Mouse (Mus musculus) kidney, adult 2 months (tissue): ENCODE measurements at regions not wholly inside any gene's neighbourhood (a gene's known extent, or its start where the extent isn't known, plus 50 kb on each side); places are given as distances from the start of the nearest gene placed in this dataset.
A peak's percentile ranks its signal among the peaks of the same experiment; 100 is the strongest.

Source experiments
- DNase-seq: peaks from one replicate; pipeline ENCODE4 v3.0.0; 2021
- H3K27ac ChIP-seq: fragments of 200-500 bp; 2 replicates; pipeline ENCODE4 v1.5.1; 2012; ENCODE audit warnings: low read depth, low read length, control low read depth, inconsistent platforms; ENCODE audit not compliant: insufficient read depth
- H3K27me3 ChIP-seq: fragments of 200-500 bp; replicated peaks from 2 replicates; pipeline ENCODE4 v1.6.1; 2012; ENCODE audit warnings: mild to moderate bottlenecking, moderate library complexity, low read length, inconsistent platforms; ENCODE audit not compliant: control insufficient read depth, insufficient read depth
- H3K36me3 ChIP-seq: fragments of 200-500 bp; 2 replicates; pipeline ENCODE4 v1.6.1; 2012; ENCODE audit warnings: mild to moderate bottlenecking, moderate library complexity, low read length, inconsistent platforms; ENCODE audit not compliant: control insufficient read depth, insufficient read depth
- H3K4me1 ChIP-seq: fragments of 200-500 bp; 2 replicates; pipeline ENCODE4 v1.6.1; 2011; ENCODE audit warnings: low read length; ENCODE audit not compliant: control insufficient read depth, insufficient read depth
- H3K4me3 ChIP-seq: fragments of 200-500 bp; 2 replicates; pipeline ENCODE4 v1.5.1; 2011; ENCODE audit warnings: mild to moderate bottlenecking, low read depth, low read length, control low read depth; ENCODE audit not compliant: insufficient read depth
- CTCF ChIP-seq: fragments of 200-500 bp; conservative IDR thresholded peaks from 2 replicates; pipeline ENCODE4 v1.5.1; 2011; ENCODE audit warnings: low read depth, mild to moderate bottlenecking, control low read depth, low read length, moderate library complexity, mixed read lengths; ENCODE audit not compliant: insufficient read depth, insufficient read length
- POLR2A ChIP-seq: fragments of 200-500 bp; IDR thresholded peaks from one replicate; pipeline ENCODE4 v1.6.1; 2011; ENCODE audit warnings: low read depth, low read length, control low read depth
- WGBS: fragments of 180-500 bp; shearing (Covaris S2); methylation state at CpG from one replicate; pipeline ENCODE4 v1.1.7; 2018; 5-methylcytosine and 5-hydroxymethylcytosine counted together

DNA sequence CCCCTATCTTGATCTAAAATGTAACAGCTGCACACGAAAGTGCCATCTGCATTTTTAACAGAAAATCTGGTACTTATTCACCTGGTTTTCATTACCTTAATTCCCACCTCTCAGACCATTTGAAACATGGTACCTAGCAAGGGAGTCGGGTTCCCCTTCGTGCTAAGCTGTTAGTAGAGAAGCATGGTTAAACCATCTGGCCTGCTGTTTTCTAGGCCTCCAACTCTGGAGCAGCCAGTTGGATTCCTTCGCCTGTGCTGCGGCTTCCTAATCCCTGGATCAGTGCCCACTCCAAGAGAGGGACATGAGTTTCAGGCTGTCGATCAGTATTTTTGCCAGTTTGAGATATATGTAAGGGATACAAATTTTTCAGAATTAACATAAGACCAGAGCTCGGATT lies 110.4 kb upstream of the Tdrd3 start:
- Histone ChIP-seq H3K36me3 (no peaks in the 10 kb centered on the region), H3K27me3 (no peaks in the 10 kb centered on the region), H3K4me3 (no peak overlapping the region), H3K27ac (no peak overlapping the region), H3K4me1 (no peaks in the 10 kb centered on the region)
- no peak for DNase-seq
- TF ChIP-seq POLR2A (no peak), CTCF (no peak)
- 78% methylated on average over 7 of the region's 7 CpGs for WGBS

DNA sequence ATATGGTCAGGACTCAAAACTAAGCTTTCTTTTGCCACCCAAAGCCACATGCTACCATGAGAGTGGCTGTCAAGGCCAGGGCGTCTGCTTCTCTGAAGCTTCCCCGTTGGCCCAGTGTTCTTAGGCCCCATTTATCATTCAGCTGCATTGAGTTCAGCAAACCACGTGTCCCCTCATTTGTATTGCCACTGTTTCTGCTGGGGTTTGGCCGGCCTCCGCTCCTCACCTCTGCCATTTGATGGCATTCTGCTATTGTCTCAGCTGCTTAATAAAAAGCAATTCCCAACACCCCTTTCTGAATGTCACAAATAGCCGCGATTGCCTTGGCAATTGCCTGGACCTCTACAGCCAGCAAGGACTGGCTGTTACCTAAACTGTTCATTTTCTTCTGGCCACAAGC lies 108.4 kb upstream of the Tdrd3 start:
- TF ChIP-seq CTCF: no peak
- no peak for TF ChIP-seq POLR2A
- Histone ChIP-seq H3K27me3 (no peaks in the 10 kb centered on the region), H3K27ac (no peak overlapping the region), H3K4me3 (no peak overlapping the region), H3K4me1 (no peaks in the 10 kb centered on the region), H3K36me3 (no peaks in the 10 kb centered on the region)
- DNase-seq: no peak
- WGBS: 48% methylated on average over 7 of the region's 7 CpGs

- Histone ChIP-seq H3K4me3 (no peak overlapping the region), H3K27me3 (no peaks in the 10 kb centered on the region), H3K36me3 (no peaks in the 10 kb centered on the region), H3K4me1 (no peaks in the 10 kb centered on the region), H3K27ac (no peak overlapping the region)
- no peak for DNase-seq
- no peak for TF ChIP-seq POLR2A
- TF ChIP-seq CTCF: no peak
- 86% methylated on average over 5 of the region's 5 CpGs for WGBS
These were observed 104.1 kb upstream of the Tdrd3 start for GRCm38 (mm10) chr14:87312318-87312717.

DNA sequence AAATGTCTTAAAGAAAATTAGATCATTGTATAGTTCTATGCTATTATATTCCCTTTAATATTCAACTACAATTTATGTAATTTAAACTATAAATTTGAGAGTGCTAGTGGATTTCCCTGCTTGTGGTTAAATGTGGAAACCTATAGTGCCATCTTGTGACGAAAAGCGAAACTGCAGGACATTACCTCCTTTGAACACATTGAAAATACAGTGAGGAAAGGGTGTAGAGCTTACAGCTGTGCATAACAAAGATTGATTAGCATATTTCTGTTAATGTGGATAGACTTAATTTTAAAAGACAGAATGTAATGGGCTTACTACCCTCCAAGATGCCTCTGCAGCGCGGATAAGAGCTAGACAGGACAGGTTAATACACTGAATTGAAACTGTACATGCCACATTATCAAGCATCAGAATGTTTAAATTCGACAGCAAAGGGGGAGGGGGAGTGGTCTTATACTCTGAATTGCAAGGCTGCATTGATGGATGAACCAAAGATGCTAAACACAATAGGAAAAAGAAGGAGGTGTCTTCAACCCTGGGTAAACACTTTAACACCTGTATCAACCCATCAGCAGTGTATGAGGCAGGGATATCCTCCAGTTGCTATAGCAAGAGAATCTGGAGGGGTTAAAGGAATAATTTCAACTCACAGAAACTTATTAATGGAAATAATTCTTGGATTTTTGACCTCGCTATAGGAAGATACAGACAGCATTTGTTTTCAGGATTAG lies 101.3 kb upstream of the Tdrd3 start:
- Histone ChIP-seq H3K36me3 (no peaks in the 10 kb centered on the region), H3K27ac (no peak overlapping the region), H3K4me3 (no peak overlapping the region), H3K27me3 (no peaks in the 10 kb centered on the region), H3K4me1 (no peaks in the 10 kb centered on the region)
- TF ChIP-seq POLR2A (no peak), CTCF (peak; percentile 33; the same call in 1 of the 2 replicates)
- DNase-seq: peak; percentile 56
- WGBS: 30% methylated on average over 6 of the region's 6 CpGs

DNA sequence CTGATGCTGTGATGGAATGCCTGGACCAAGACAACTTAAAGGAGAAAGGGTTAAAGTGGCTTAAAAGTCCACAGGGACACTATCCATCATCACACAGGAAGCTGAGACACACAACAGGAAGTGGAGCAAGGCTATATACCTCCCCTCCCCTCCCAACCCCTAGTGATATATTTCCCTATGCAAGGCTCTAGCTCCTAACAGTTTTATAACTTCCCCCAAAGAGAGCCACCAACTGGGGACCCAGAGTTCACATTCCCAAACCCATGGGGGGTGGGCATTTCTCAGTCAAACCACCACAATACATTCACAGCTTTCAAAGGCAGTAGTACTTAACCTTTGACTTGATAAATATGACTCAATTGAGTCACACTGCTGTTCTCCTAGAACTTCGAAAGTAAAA lies 88.6 kb upstream of the Tdrd3 start:
- no peaks in the 10 kb centered on the region for H3K4me1 ChIP-seq
- H3K36me3 ChIP-seq: no peaks in the 10 kb centered on the region
- H3K27me3 ChIP-seq: no peaks in the 10 kb centered on the region
- no peak for DNase-seq
- H3K27ac ChIP-seq: no peak overlapping the region
- TF ChIP-seq POLR2A: no peak
- no peak for TF ChIP-seq CTCF
- no peak overlapping the region for H3K4me3 ChIP-seq
- 48% methylated on average over 1 of the region's 1 CpGs for WGBS

DNA sequence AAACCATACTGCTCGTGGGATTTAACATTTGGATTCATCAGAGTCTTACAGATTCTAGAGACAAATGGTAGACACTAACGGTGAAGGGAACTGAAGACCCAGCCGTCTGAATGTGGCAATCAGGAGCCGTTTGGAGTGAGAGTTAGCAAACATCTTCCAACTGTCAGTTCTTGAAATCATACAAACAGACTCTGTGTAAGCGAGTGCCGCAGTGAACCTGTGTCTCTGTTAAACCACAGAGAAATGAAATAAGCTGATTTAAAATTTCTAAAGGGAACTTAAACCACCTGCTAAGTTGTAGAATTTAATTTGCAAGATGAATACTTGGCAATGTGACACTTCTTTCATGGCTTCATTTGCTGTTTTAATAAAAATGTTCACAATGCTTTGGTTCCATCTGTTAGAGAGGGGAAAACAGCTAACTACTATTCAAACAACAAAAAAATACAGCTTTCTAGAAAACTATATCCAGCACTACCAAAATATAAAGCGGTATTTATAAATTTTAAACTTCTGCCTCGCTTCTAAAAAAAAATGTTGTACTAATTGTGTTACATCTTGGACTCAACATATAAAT lies 78.4 kb upstream of the Tdrd3 start:
- Histone ChIP-seq H3K4me3 (no peak overlapping the region), H3K36me3 (no peaks in the 10 kb centered on the region), H3K4me1 (no peaks in the 10 kb centered on the region), H3K27ac (no peak overlapping the region), H3K27me3 (no peaks in the 10 kb centered on the region)
- no peak for DNase-seq
- TF ChIP-seq POLR2A: no peak
- no peak for TF ChIP-seq CTCF
- 89% methylated on average over 8 of the region's 8 CpGs for WGBS

DNA sequence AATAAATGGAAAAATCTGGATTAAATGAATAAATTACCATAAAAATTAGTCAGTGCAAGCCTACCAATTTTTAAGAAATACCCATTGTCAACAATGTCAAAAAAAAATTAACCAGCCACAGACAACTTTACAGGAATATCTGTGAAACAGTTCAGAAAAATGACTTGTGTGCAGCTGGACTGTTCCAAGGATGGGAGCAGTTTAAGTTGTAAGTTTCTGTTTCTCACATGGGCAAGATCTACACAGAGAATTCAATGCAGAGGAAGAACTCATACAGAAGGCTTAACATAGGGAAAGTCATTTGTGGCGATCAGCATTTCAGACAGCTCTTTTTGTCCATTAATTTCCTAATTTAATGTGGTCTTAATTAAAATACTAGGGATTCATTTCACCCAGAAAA lies 71.9 kb upstream of the Tdrd3 start:
- TF ChIP-seq CTCF: no peak
- TF ChIP-seq POLR2A: no peak
- Histone ChIP-seq H3K4me3 (no peak overlapping the region), H3K27ac (no peak overlapping the region), H3K27me3 (no peaks in the 10 kb centered on the region), H3K4me1 (no peaks in the 10 kb centered on the region), H3K36me3 (no peaks in the 10 kb centered on the region)
- 68% methylated on average over 1 of the region's 1 CpGs for WGBS
- no peak for DNase-seq

GRCm38 (mm10) chr14:87346812-87347211 lies 69.6 kb upstream of the Tdrd3 start:
- Histone ChIP-seq H3K4me1 (no peaks in the 10 kb centered on the region), H3K4me3 (no peak overlapping the region), H3K27me3 (no peaks in the 10 kb centered on the region), H3K36me3 (no peaks in the 10 kb centered on the region), H3K27ac (no peak overlapping the region)
- no peak for DNase-seq
- TF ChIP-seq CTCF: no peak
- no peak for TF ChIP-seq POLR2A
- 91% methylated on average over 3 of the region's 3 CpGs for WGBS
